Mouse (Mus musculus) lung, adult 18-20 months (tissue): ENCODE measurements at regions not wholly inside any gene's neighbourhood (a gene's known extent, or its start where the extent isn't known, plus 50 kb on each side); places are given as distances from the start of the nearest gene placed in this dataset.

Experiments used
- DNase-seq, 2 experiments: peaks; one replicate each; pipeline ENCODE4 v3.0.0; 2022; ENCODE audit warnings: mixed read lengths in 2 of 2

DNA sequence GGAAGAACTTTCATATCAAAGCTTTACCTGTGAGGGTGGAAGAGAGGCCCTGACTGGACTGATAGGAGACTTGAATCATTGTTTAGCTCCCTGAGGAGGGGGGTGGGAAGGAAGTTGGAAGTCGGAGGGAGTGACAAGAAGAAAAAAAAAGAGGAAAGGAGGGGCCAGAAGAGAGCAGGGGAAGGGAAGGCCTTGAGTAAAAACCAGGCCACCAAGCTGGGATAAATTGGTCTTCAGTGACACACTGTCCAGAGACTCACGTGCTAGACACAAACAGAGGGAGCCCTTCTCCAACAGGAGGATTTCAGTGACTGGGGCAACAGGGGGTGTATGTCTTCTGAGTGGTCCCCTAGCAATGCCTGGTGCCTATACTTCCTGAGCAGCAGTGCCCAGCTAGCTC, 172.9 kb downstream of the Dact1 start:
- DNase-seq = no peak

DNA sequence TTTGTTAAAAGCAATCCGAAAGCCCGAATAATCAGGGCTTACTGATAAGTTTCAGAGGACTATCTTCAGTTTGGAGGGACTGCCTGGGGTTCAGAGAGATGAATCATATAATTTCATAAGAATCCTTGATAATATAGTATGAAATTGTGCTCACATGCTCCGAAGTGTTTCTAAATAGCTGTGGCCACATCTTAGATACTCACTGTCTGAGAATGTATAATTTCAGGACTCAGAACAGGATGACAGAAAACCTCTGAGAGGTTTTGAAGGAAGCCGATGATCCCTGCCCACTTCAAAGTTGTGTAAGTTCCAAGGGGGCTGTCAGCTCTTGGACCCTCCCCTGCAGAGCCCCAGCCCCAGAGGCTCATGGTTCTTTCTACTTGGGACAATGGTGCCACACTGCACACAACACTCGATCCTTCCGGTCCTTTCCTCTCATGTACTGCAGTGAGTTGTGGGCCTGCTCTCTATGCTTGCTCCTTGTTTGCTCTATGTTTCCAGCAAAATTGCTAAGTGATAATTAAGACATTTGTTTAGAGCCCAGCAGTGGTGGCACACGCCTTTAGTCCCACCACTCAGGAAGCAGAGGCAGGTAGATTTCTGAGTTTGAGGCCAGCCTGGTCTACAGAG, 174.0 kb downstream of the Dact1 start:
- no peak for DNase-seq

DNA sequence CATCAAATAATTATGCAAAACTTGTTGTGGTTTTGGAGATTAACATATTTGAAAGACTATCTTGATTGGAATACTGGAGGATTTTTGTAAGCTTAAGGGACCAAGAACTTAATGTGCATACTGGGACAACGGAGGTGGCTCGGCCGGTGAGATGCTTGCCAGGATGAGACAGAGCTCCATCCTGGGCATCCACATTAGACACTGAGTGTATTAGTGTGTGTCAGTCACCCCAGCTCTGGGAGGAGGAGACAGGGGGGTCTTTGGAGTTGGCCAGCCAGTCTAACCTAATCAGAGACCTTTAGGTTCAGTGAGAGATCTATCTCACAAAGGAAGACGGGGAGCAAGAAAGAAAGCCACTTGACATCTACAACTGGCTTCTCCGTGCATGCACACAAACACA, 174.6 kb downstream of the Dact1 start:
- no peak for DNase-seq

DNA sequence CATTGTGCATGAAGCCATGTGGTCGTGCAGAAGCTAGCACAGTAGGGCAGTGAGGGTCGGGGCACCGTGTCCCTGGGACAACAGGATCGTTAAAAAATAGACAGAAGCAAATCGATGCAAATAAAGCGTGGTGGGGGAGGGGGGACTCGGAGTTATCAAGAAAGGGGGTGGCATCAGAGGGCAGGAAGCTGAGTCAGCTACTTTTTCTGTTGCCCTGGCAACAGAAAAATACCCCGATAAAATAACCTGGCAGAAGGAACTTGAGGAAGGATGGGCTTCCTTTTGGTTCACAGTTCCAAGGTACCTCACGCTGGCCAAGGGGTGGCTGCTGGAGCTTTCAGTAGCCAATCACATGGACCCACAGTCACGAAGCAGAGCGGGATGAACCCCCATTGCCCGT, 176.4 kb downstream of the Dact1 start:
- no peak for DNase-seq

DNA sequence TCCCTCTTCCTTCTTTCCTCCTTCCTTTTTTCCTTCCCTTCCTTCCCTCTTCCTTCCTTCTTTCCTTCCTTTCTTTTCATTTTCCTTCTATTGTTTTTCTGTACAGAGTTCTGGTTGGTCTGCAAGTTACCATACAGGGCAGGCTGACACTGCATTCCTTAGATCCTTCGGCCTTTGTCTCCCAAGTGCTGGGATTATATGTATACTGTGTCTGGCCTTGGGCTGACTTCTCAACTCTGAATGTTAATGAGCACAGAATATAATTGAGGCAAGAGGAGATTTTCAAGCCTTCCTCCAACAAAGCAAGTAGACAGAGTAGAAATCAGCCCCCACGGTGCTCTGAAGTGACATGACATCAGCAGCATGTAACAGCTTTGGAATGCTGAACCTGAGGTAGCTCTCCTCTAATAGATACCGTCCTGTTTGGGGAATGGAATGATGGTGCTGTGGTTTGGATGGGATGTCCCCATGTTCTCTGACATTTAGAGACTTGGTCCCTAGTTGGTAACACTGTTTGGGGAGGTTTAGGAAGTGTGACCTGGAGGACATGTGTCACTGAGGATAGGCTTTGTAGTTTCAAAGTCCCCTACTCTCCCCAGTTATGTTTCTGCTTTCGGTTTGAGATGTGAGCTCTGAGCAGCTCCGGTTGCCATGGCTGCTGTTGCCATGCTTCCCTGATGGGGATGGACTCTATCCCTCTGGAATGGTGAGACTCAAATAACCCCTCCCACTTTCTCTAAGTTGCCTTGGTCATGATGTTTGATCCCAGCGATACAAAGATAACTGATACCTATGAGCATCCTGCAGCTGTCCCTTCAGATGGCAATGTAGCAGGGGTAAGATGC, 178.1 kb downstream of the Dact1 start:
- no peak for DNase-seq

DNA sequence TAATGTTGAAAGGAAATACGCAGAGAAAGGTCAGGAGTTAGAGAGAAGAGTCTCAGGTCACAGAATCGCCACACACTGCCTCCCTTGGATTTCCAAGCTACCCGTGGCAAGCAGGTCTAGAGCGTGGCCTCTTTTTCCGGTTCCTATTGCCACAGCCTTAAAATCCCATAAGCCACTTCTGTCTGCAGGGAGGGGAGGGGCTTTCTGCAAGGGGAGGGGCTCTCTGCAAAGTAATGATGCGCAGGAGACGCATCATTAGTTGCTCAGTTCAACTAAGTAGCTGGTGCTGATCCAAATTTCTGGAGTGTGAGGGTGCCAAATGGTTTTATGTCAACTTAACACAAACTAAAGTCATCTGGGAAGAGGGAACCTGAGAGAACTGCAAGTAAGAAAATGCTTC, 179.6 kb downstream of the Dact1 start:
- DNase-seq = no peak

DNA sequence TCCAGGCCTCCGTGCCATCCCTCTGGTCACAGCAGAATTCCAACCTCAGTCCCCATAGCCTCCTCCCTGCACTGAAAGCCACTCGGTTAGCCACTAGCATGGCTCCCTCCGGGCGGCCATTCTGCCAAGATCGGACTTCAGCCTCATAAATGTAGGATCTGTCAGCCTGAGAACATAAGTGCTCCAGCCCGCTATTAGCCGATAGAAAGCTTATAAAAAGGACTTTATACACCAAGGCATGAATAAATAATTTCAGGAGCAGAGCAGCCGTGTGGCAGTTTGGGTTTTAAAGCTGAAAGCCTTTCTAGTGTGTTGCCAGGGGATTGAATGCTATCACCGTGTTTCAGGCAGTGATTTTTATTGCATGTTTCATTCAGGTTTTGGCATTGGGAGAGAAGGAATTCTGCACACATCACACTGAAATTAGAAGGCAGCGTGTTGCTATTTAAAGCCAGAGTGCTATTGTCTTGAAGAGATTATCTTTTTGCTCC, 185.2 kb downstream of the Dact1 start:
- DNase-seq = no peak

DNA sequence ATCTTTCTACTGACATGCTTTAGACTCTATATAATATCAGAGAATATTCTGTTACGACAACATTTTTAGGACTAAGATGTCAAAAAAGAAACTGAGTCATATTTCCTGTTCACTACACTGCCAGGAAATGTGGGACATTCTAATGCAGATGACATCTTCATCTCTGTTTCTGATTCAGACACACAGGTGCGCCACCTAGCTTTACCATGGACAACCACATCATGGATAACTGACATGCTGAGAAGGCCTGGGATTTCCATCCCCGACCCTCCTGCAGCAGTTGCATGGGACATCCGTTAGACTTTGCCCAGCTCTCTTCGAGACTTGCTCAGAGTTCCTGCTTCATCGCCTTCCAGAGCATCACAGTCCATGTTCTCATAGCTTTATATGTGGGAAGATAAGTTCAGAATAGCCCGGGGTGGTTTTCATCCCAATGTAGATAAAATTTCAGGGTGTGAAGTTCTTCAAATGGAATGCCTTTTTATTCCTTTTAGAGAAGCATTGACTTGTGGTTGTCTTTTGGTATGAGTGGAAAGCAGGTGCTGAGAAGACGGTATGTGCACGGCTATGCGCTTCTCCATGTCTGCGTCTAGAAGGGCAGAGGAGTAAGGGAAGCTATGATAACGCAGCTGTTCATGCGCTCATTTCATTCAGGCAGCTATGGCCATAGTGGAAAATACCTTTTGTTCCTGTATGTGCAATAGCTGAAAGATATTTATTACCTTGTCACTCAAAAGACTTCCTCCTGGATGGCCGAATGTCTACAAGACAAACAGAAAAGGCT, 188.8 kb downstream of the Dact1 start:
- DNase-seq = no peak

DNA sequence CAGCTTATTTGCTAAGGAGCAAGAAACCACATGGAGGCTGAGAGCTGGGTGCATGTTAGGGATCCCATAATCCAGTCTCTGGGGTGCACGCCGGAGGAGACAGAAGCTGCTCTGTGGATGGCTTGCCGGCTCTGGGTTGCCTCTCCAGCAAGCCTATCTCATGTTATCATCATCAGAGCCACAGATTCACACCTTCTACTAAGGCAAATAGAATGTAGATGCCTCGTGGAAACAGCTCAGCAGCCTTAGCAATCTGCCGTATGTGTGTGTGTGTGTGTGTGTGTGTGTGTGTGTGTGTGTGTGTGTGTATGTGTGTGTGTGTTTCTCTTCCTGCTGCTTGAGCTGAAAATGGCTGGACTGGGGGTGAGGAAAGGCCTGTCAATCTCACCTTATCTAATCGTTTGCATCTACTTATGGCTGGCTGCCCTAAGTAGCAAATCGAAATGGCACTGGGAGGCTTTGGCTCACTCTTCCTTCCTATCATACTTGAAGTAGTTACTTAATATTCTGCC, 191.7 kb downstream of the Dact1 start:
- DNase-seq = no peak

DNA sequence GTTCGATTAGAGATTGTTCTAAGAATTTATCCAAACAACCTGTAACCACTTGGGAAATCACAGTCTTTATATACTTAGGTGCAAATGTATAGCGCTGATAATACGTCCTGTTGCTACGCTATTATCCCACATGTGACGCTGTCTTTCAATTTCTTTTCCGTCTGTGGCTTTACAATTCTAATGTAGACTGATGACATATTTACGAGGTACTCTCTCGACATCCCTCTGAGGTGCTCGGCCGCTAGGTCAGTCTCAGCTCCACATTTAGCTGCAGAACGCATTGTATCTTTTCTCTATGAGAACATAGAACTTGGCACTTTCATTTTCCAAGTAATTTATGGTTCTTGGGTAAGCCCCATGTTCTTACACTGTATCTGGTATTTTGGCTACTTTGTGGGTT, 193.6 kb downstream of the Dact1 start:
- DNase-seq = no peak

DNA sequence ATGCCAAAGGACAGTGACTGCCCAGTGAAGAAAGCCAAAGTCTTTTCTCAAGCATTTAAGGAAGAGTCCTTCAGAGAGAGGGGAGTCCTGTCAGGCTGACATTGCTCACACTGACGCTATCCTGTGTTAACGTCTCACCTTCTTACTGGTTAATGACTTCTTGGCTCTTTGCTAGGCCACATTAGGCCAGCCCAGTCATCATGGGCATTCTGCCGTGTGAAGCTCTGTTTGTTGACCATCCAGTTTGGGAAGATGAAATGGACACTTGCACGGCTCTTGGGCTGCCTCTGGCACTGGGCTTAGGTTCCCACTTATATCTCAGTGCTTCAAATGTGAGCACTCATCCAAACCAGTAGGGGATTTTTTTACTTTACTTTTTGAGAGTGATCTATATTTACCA, 196.5 kb downstream of the Dact1 start:
- no peak for DNase-seq

DNA sequence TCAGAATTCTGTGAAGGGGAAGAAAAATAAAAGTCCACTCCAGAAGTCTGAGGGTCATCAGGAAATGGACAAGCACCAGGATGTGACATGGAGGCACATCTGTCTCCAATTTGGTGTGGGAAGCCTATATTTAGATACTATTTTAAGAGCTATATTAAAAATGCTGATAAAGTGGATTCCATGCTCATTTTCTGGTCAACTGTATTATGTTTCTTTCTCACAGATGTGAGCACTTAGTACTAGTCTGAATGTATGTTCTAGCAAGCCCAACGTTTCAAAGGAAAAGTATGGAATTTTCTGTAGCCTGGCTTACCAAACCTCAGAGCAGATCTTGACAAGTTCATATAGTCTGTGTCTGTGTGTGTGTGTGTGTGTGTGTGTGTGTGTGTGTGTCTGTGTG, 197.0 kb downstream of the Dact1 start:
- no peak for DNase-seq

DNA sequence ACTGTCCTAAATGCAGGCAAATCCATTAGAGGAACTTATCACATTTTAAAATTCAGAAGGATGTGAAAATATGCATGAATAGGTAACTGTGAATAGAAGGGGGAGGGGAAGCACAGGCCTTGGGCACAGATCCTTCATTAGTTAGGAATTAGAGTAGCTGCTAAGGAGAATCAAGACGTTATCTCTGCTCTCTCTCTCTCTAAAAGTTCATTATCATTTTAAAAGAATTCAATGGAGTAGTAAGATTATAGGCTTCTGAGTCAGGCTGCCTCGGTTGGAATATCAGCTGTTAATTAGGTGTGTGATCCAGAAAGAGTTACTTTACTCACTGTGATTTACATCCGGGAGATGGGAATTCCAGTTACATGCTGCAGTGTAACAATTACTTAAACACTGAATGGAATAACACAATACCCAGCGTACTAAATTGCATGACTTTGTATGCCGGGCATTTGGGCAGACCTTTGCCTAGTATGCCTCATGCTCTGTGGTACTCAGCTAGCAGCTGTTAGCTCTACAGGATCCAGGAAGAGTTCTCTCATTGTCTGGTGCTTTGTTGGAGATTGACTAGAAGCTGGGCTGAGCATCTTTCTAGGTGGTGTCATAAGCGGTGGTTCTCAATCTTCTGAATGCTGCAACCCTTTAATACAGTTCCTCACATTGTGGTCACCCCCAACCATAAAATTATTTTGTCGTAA, 203.4 kb downstream of the Dact1 start:
- DNase-seq = no peak

DNA sequence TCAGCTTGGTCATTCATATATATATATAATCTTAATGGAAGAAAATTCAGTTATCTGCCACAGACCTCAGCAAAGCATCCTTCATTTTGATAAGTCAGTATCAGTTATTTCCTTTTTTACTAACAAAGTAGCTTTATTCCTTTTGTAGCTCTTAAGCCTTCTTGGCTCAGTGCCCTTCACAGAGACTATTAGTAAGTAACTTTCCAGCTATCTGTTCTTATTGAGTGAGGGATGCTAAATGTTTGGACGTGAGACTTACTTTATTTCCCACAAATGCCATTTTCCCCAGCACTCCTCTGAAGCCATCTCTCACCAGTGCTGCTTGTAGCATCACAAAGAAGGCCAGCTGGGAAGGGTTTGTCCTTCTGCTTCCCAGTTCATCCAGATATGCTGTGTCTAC, 209.8 kb downstream of the Dact1 start:
- DNase-seq = no peak

DNA sequence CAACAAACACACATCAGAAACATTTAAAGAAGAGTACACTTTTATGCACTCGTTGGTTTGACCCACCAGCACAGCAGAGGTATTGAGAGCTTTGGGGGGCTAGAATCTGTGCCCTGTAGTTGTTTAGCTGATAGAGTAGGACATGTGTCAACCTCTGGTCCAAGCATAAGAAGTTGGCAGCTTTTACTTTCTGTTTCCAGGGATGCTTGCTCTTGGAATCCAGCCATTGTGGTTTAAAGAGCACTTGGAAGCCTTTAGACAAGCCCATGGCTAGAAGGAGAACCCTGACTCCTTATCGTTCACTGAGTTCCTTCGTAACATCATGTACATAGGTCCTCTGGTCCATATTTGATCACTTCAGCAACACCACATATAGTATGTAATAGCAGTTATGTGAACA, 212.3 kb downstream of the Dact1 start:
- DNase-seq = no peak

DNA sequence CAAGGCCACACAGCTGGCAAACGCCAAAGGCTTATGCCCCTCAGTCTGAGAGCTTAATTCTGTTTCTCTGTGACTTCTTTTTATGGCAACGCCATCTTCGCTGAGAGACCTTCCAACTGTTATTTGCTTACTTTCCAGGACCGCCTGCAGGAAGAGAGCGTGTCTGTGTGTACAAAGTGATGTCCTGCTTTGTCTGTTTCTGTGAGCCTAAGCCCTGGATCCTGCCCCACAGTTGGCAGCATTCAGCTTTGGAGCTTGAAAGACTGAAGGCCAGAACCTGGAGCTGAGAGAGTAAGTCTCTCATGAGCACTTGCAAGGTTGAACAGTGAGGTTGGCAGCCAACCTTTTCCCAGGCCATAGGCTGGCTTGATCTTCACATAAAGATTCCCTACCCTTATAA, 212.8 kb downstream of the Dact1 start:
- no peak for DNase-seq

DNA sequence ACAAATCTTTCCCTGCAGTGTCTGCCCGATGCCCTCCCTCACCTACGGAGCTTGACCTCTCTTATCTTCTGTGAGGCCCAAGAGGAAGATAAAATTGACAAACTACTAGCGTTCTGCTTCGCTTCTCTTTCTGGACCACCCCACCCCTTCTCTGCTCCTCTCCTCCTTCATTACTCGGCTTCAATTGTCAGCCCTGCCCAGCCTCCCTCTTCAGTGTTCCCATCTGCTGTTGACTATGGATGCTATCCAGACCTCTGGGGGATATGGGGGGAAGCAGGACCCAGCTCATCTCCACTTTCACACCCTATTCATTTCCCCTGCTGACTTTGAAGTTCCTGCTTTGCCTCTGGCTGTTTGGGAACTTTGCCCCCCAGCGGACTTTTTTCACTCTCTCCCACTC, 214.5 kb downstream of the Dact1 start:
- no peak for DNase-seq

DNA sequence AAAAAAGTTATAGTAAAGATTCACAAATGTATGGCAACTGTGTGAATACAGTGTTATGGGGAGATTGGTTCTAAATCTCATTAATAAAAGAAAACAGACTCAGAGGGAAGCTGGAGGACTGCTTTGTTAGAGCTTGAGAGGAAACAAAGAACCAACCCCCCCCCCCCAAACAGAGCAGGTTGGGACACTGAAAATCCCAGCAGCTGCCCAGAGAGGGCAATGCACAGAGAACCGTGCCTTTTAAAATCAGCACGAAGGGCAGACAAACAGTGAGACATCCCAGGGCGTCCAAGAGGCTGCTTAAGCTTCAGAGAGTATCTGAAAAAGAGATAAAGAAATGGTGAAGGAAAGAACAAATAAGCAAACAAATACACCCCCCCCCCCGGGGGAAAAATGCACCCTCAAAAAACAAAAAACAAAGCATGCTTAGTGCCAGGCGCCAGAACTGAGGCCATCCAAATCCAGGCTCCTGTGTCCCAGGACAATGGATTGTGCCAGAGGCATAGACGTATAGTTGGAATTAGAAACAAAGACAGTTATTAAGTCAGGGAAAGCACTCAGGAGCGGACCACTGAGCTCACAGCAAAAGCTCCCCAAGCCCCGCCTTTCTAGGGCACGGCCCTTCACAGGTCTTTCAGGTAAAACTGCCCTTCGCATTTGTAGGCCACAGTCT, 215.7 kb downstream of the Dact1 start:
- no peak for DNase-seq

DNA sequence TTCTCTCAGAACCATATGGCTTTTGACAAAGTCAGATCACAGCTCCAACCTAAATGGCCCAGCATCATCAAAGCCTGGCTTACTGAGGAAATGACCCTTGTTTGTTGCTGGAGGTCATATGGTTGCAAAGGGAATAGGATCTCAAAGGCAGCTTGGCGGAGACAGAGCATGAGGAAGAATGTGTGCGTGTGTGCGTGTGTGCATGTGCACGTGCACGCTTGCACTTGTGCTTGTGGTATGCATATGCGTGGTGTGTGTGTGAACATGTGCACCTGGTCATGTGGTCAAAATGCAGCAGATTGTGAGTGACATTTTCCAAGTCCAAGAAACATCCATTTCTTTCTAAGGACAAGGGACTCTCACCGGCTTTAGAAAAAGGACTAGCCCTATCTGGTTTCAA, 216.9 kb downstream of the Dact1 start:
- no peak for DNase-seq

DNA sequence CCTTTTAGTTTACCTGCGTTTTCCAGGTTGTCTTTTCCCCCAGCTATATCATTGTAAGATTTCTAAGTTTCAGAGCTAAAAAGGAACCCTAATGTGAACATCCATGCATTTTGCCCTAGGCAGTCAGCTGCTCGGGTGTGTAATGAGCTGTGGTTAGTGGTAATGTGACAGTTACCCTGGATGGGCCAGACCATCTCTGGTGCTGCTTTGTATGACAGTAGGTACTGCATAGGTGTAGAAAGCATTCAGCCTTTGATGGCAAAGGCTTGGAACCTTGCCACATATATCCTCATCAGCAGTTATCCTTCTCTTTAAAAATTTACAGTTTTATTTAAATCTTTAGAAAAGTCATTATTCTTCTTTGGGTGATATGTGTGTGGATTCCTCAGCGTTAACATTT, 222.5 kb downstream of the Dact1 start:
- no peak for DNase-seq

DNA sequence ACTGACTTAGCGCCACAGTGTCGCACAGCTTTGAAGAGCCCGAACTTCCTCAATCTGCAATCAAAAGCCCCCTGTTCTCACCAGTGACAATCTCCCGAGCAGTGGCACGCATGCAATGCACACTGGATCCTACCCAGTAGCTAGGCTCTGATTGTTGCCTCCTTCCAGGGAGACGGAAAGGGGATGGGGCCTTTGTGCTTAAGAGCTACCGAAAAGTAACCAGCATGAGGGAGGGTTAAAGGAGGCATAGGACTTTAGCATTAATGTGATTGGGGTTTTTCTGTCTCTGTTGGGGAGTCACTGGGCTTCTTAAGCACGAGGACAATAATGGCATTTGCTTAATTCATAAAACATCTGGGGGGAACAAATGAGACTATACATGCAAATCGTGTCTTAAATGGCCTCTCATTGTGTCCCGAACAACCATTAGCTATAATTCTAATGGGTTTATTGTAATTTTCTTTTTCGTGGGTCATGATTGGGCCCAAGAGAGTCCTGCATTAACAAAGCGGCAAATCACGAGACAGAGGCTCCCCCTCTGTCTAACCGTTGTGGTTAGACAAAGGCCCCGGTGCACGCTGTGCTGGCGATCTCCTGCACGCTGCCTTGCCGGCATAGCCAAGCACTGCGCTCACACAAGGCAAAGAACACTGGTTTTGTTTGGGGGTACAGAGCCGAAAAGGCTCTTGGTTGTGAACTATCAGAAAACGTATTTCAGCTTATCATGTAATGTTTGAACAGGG, 223.2 kb downstream of the Dact1 start:
- no peak for DNase-seq

DNA sequence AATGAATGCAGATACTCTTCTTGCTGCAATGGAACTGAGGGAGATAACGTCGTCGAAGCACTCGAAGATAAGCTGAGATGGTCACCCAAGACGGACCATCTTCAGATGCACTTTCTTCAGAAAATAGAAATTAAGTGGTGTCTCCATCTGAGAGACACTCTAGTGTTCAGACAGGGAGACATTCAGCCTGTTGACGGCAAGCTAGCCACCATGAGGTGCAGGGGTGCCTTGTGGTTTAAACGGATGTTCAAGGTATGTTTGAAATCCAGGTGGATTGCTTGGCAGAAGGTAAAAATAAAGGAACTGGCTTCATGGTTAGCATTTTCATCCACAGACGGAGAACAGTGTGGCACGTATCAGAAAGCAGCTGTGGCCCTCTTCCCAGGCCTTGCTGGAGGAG, 224.0 kb downstream of the Dact1 start:
- no peak for DNase-seq
